Mouse (Mus musculus) lung, embryonic 16.5 days (tissue): ENCODE measurements at regions not wholly inside any gene's neighbourhood (a gene's known extent, or its start where the extent isn't known, plus 50 kb on each side); places are given as distances from the start of the nearest gene placed in this dataset.

Experiments used
- ATAC-seq: fragments of 200-750 bp; cut with Nextera tagmentation; 2 replicates; pipeline ENCODE4 v1.8.0; 2017; ENCODE audit warnings: low read depth, mild to moderate bottlenecking, moderate library complexity
- H3K27ac ChIP-seq: fragments of 300-500 bp; sonication (generic); 2 replicates; pipeline ENCODE4 v1.5.1; 2014; ENCODE audit warnings: mild to moderate bottlenecking, control low read depth, low read length
- H3K27me3 ChIP-seq: fragments of 300-500 bp; sonication (generic); 2 replicates; pipeline ENCODE4 v1.6.1; 2014; ENCODE audit warnings: low read depth, low read length, mixed read lengths; ENCODE audit not compliant: control insufficient read depth, insufficient read depth
- H3K36me3 ChIP-seq: fragments of 300-500 bp; sonication (generic); 2 replicates; pipeline ENCODE4 v1.6.1; 2014; ENCODE audit warnings: low read length; ENCODE audit not compliant: control insufficient read depth, insufficient read depth
- H3K4me1 ChIP-seq: fragments of 300-500 bp; sonication (generic); replicated peaks from 2 replicates; pipeline ENCODE4 v1.6.1; 2014; ENCODE audit warnings: low read length, mixed read lengths; ENCODE audit not compliant: control insufficient read depth, insufficient read depth
- H3K4me2 ChIP-seq: fragments of 300-500 bp; sonication (generic); 2 replicates; pipeline ENCODE4 v1.6.1; 2014; ENCODE audit warnings: low read depth, low read length, control low read depth
- H3K4me3 ChIP-seq: fragments of 300-500 bp; sonication (generic); 2 replicates; pipeline ENCODE4 v1.5.1; 2014; ENCODE audit warnings: mild to moderate bottlenecking, low read length, control low read depth
- H3K9ac ChIP-seq: fragments of 300-500 bp; sonication (generic); 2 replicates; pipeline ENCODE4 v1.6.1; 2014; ENCODE audit warnings: low read length, control low read depth
- H3K9me3 ChIP-seq: fragments of 300-500 bp; sonication (generic); 2 replicates; pipeline ENCODE4 v1.6.1; 2016; ENCODE audit warnings: low read length; ENCODE audit not compliant: control insufficient read depth
- WGBS: fragments of 180-500 bp; shearing (Covaris S2); extraction: QIAGEN DNeasy Blood & Tissue Kit; methylation state at CpG from one replicate; pipeline ENCODE4 v1.1.7; 2014; 5-methylcytosine and 5-hydroxymethylcytosine counted together

- Histone ChIP-seq H3K27me3 (no peaks in the 10 kb centered on the region), H3K36me3 (no peaks in the 10 kb centered on the region), H3K4me1 (no peaks in the 10 kb centered on the region), H3K9me3 (no peaks in the 10 kb centered on the region), H3K9ac (no peak overlapping the region), H3K4me2 (no peak overlapping the region), H3K27ac (no peak overlapping the region), H3K4me3 (no peak overlapping the region)
- no peak for ATAC-seq
- 94% methylated on average over 4 of the region's 4 CpGs for WGBS
Observed at GRCm38 (mm10) chr14:72864792-72865191, 155.0 kb upstream of the Fndc3a start.

DNA sequence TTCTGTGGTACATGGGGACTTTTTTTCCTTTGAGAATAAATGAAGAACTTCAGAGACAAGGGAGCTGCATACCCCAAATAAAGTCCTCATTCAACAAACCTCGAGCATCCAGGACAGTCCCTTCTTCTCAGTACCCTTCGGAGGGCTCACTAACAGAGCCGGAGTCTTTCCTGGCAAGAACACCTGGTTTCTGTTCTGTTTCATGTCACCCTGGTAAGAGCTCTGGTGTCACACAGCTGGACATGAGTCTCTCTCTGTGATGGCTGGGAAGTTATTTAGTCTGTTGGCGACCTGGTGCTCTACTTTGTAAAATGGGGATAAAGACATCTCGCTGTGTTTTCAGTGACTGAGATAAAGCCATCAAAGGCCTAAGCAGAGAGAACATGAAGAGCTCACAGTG, 154.3 kb upstream of the Fndc3a start:
- no peaks in the 10 kb centered on the region for H3K9me3 ChIP-seq
- no peak overlapping the region for H3K4me3 ChIP-seq
- no peak for ATAC-seq
- H3K36me3 ChIP-seq: no peaks in the 10 kb centered on the region
- H3K9ac ChIP-seq: no peak overlapping the region
- 73% methylated on average over 5 of the region's 5 CpGs for WGBS
- no peak overlapping the region for H3K4me2 ChIP-seq
- H3K27ac ChIP-seq: no peak overlapping the region
- H3K27me3 ChIP-seq: no peaks in the 10 kb centered on the region
- no peaks in the 10 kb centered on the region for H3K4me1 ChIP-seq

DNA sequence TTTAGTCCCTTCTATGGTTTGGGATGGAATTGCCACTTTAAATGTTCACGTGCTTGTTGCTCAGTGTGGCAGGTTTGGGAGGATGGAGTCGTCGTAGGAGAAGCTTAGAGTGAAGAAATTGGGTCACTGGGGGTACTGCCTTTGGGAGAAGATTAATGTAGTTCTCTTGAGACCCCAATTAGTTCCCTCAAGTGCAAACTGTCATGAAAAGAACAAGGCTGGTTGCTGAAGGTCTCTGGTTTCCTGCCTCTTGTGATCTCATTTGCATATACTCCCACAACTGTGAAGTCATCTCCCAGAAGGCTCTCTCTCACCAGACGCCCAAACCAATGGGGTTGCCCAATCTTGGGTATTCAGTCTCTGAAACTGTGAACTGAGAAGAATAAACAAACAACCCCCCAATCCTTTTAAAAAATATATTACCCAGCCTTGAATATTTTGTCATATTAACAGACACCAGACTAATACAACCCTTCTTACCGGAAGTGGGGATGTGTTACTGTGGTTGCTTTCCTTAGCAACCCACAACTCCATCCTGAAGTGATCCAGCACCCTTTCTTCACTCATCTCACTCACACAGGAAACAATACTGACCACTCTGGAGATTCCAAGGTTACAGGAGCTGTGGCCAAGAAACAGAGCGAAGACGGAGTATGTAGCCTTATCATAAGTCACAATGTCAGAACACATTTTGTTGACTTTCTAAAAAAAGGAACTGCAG, 153.2 kb upstream of the Fndc3a start:
- H3K27ac ChIP-seq: no peak overlapping the region
- no peak for ATAC-seq
- H3K9me3 ChIP-seq: no peaks in the 10 kb centered on the region
- no peaks in the 10 kb centered on the region for H3K27me3 ChIP-seq
- no peak overlapping the region for H3K9ac ChIP-seq
- no peaks in the 10 kb centered on the region for H3K36me3 ChIP-seq
- no peak overlapping the region for H3K4me3 ChIP-seq
- no peak overlapping the region for H3K4me2 ChIP-seq
- 71% methylated on average over 7 of the region's 7 CpGs for WGBS
- no peaks in the 10 kb centered on the region for H3K4me1 ChIP-seq

GRCm38 (mm10) chr14:72854226-72854625, 144.4 kb upstream of the Fndc3a start:
- WGBS: 95% methylated on average over 1 of the region's 1 CpGs
- Histone ChIP-seq H3K4me3 (no peak overlapping the region), H3K9ac (no peak overlapping the region), H3K27ac (no peak overlapping the region), H3K36me3 (no peaks in the 10 kb centered on the region), H3K9me3 (no peaks in the 10 kb centered on the region), H3K4me2 (no peak overlapping the region), H3K4me1 (no peaks in the 10 kb centered on the region), H3K27me3 (no peaks in the 10 kb centered on the region)
- no peak for ATAC-seq

DNA sequence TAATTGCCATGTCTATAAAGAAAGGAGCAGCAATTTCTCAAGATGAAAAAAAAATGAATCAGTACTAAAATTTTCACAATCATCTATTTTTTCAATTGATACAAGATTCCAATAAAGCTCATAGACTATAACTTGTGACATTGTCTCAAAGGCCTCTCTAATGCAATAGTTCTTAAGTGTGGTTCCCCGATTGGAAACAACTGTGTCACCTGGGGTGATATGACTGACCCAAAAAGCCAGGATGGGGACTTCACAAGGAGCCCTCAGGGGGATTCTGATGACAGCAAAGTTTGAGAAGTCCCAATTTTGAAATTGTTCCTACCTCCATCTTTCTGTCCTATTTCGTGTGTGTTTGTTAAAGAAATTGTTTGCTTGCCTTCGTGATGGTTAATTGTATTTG, 143.3 kb upstream of the Fndc3a start:
- no peak for ATAC-seq
- H3K9me3 ChIP-seq: no peaks in the 10 kb centered on the region
- H3K36me3 ChIP-seq: no peaks in the 10 kb centered on the region
- H3K27ac ChIP-seq: no peak overlapping the region
- no peaks in the 10 kb centered on the region for H3K4me1 ChIP-seq
- no peak overlapping the region for H3K9ac ChIP-seq
- H3K4me2 ChIP-seq: no peak overlapping the region
- no peak overlapping the region for H3K4me3 ChIP-seq
- no peaks in the 10 kb centered on the region for H3K27me3 ChIP-seq
- WGBS: 82% methylated on average over 3 of the region's 3 CpGs

- Histone ChIP-seq H3K27ac (no peak overlapping the region), H3K27me3 (no peaks in the 10 kb centered on the region), H3K9ac (no peak overlapping the region), H3K9me3 (no peaks in the 10 kb centered on the region), H3K4me2 (no peak overlapping the region), H3K4me1 (no peaks in the 10 kb centered on the region), H3K4me3 (no peak overlapping the region), H3K36me3 (no peaks in the 10 kb centered on the region)
- WGBS: 68% methylated on average over 3 of the region's 3 CpGs
- ATAC-seq: no peak
Observed at GRCm38 (mm10) chr14:72850884-72851283, 141.1 kb upstream of the Fndc3a start.

DNA sequence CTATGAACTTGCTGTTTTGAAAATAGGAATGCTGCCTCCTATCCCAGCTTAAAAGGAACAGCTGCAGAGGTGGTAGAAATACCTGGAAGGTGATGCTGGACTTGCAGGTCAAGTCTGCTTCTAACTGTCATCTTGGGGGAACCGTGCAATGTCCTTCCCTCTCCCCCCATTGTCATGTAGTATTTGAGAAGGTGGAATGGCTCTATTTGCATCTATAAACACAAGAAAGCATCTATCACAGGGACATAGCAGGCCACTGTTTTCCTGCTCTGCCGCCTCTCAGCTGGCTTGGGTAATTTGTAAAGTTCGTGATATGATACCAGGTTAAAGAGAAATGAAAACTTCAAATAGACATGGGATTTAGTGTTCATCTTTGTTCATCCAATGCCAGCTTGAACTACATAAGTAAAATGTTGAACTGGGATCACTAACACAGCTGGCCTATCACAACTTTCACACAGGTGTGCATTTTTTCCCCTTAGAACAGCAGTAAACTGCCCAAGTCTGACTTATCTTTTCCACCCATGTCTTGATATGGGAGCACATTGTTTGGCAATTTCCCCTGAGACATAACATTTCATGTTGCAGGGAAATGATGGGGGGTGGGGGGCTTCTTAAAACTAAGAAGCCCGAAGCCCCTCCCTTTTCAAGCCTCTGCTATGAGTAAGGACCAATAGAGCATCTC, 138.6 kb upstream of the Fndc3a start:
- no peak overlapping the region for H3K9ac ChIP-seq
- H3K4me3 ChIP-seq: no peak overlapping the region
- no peak overlapping the region for H3K27ac ChIP-seq
- ATAC-seq: no peak
- H3K9me3 ChIP-seq: no peaks in the 10 kb centered on the region
- no peaks in the 10 kb centered on the region for H3K36me3 ChIP-seq
- WGBS: 72% methylated on average over 4 of the region's 4 CpGs
- H3K27me3 ChIP-seq: no peaks in the 10 kb centered on the region
- no peaks in the 10 kb centered on the region for H3K4me1 ChIP-seq
- H3K4me2 ChIP-seq: no peak overlapping the region

GRCm38 (mm10) chr14:72847466-72847865, 137.7 kb upstream of the Fndc3a start:
- H3K27ac ChIP-seq: no peak overlapping the region

DNA sequence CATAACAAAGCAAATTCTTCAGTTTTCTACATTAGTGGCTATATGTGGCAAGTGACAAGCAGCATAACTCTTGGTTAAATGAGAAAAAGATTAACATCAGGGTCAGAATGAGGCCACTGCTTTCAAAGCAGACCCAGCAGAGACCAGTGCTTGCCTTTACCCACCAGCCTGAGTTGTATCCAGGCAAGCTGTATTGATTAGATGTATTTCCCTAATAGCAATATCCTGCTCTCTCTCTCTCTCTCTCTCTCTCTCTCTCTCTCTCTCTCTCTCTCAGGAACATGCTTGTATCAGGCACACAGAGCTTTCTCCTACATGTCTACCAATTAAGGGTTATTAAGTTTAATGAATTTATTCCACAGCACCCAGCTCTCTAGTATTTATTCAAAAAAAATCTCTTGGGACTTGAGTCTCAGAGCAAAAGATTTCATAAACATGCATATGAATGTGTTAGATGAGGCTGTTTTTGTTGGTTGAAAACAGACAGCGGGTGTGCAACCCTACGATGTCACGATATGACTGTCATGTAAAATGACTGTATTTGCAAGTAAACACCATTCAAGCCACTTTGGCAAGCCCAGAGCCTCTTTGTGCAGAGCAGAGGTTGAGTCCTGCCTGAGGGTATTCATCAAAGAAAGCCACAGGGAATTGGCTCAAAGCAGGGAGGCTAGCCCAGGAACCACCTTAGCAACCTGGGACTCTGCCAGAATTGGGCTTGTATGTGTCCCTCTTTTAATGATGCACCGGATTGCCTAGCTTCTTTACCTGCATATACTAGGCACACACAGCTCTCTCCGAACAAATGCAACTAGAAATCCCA, 136.0 kb upstream of the Fndc3a start:
- Histone ChIP-seq H3K27ac (no peak overlapping the region), H3K4me3 (no peak overlapping the region), H3K27me3 (no peaks in the 10 kb centered on the region), H3K4me2 (no peak overlapping the region), H3K9ac (no peak overlapping the region), H3K36me3 (no peaks in the 10 kb centered on the region), H3K4me1 (no peaks in the 10 kb centered on the region), H3K9me3 (no peaks in the 10 kb centered on the region)
- 81% methylated on average over 5 of the region's 5 CpGs for WGBS
- ATAC-seq: no peak

More at GRCm38 (mm10) chr14:72847466-72847865, 137.7 kb upstream of the Fndc3a start:
- Histone ChIP-seq H3K9ac (no peak overlapping the region), H3K4me3 (no peak overlapping the region), H3K9me3 (no peaks in the 10 kb centered on the region), H3K36me3 (no peaks in the 10 kb centered on the region), H3K27me3 (no peaks in the 10 kb centered on the region), H3K4me1 (no peaks in the 10 kb centered on the region), H3K4me2 (no peak overlapping the region)
- no peak for ATAC-seq
- WGBS: 48% methylated on average over 7 of the region's 7 CpGs
